Mouse (Mus musculus) MEL (cell line): Measurements from ENCODE around the gene Osbp2. TPM values are rescaled to one million over a fixed set of nuclear protein-coding genes. Genes with fewer than 3 reads are reported as not detected.

Source experiments
- DNase-seq: peaks from one replicate; pipeline ENCODE4 v3.0.0; 2011; ENCODE audit warnings: low read depth, low spot score
- H3K27ac ChIP-seq: 2 replicates; pipeline ENCODE4 v1.5.1; 2012; ENCODE audit warnings: low read depth, mild to moderate bottlenecking, control low read depth, low read length, moderate library complexity; ENCODE audit not compliant: control insufficient read depth
- H3K27me3 ChIP-seq, 2 experiments: fragments of 150-350 bp in 1 of 2; sonication (generic) in 1 of 2; 2 replicates each; pipeline ENCODE4 v1.6.1; 2012; ENCODE audit warnings: low read length in 2 of 2, mild to moderate bottlenecking in 2 of 2, improper control_type of control experiment in 1 of 2, moderate library complexity in 1 of 2; ENCODE audit not compliant: insufficient read depth in 2 of 2, control insufficient read depth in 1 of 2
- H3K36me3 ChIP-seq, 2 experiments: 2 replicates each; pipeline ENCODE4 v1.6.1; 2012 to 2014; ENCODE audit warnings: low read length in 2 of 2, improper control_type of control experiment in 1 of 2, inconsistent platforms in 1 of 2, mild to moderate bottlenecking in 1 of 2; ENCODE audit not compliant: insufficient read depth in 2 of 2, control insufficient read depth in 1 of 2
- H3K4me1 ChIP-seq, 2 experiments: fragments of 150-350 bp in 1 of 2; sonication (generic) in 1 of 2; 2 replicates each; pipeline ENCODE4 v1.6.1; 2012; ENCODE audit warnings: low read length in 2 of 2, improper control_type of control experiment in 1 of 2, mild to moderate bottlenecking in 1 of 2; ENCODE audit not compliant: insufficient read depth in 2 of 2, control insufficient read depth in 1 of 2
- H3K4me3 ChIP-seq, 2 experiments: fragments of 150-350 bp in 1 of 2; sonication (generic) in 1 of 2; 2 replicates each; pipeline ENCODE4 v1.5.1; 2012; ENCODE audit warnings: low read depth in 2 of 2, low read length in 2 of 2, mild to moderate bottlenecking in 2 of 2, moderate library complexity in 2 of 2, control low read depth in 1 of 2, improper control_type of control experiment in 1 of 2; ENCODE audit not compliant: control insufficient read depth in 1 of 2, insufficient read depth in 1 of 2
- H3K79me2 ChIP-seq: 2 replicates; pipeline ENCODE4 v1.6.1; 2012; ENCODE audit warnings: mild to moderate bottlenecking, low read length, moderate library complexity; ENCODE audit not compliant: control insufficient read depth, poor library complexity, insufficient read depth
- H3K9ac ChIP-seq: 2 replicates; pipeline ENCODE4 v1.6.1; 2012; ENCODE audit warnings: low read depth, mild to moderate bottlenecking, control low read depth, low read length, moderate library complexity; ENCODE audit not compliant: control insufficient read depth, poor library complexity, severe bottlenecking
- H3K9me3 ChIP-seq: fragments of 150-350 bp; sonication (generic); replicated peaks from 2 replicates; pipeline ENCODE4 v1.6.1; 2012; ENCODE audit warnings: mild to moderate bottlenecking, low read length, improper control_type of control experiment, moderate library complexity; ENCODE audit not compliant: insufficient read depth
- CHD2 ChIP-seq: IDR thresholded peaks from 2 replicates; pipeline ENCODE4 v1.6.1; 2011; ENCODE audit warnings: low read length, improper control_type of control experiment
- CTCF ChIP-seq, 3 experiments: IDR thresholded peaks in 2 of 3; conservative IDR thresholded peaks in 1 of 3; 2 replicates each; pipeline ENCODE4 v1.5.1; 2011 to 2012; ENCODE audit warnings: low read length in 3 of 3, low read depth in 2 of 3, mild to moderate bottlenecking in 2 of 3, improper control_type of control experiment in 1 of 3, inconsistent platforms in 1 of 3, mixed read lengths in 1 of 3, moderate library complexity in 1 of 3; ENCODE audit not compliant: control insufficient read depth in 1 of 3, insufficient read depth in 1 of 3, poor library complexity in 1 of 3, severe bottlenecking in 1 of 3
- ELF1 ChIP-seq: IDR thresholded peaks from 2 replicates; pipeline ENCODE4 v1.6.1; 2014; ENCODE audit warnings: low read depth, mild to moderate bottlenecking, inconsistent platforms, low read length, improper control_type of control experiment, moderate library complexity
- EP300 ChIP-seq, 2 experiments: IDR thresholded peaks; 2 replicates each; pipeline ENCODE4 v1.6.1; 2011; ENCODE audit warnings: improper control_type of control experiment in 2 of 2, low read length in 2 of 2, low read depth in 1 of 2, mild to moderate bottlenecking in 1 of 2
- GABPA ChIP-seq: IDR thresholded peaks from 2 replicates; pipeline ENCODE4 v1.6.1; 2012; ENCODE audit warnings: low read depth, mild to moderate bottlenecking, inconsistent platforms, low read length, improper control_type of control experiment, moderate library complexity
- GATA1 ChIP-seq: IDR thresholded peaks from 2 replicates; pipeline ENCODE4 v1.6.1; 2011; ENCODE audit warnings: low read depth, low read length, improper control_type of control experiment
- HCFC1 ChIP-seq: IDR thresholded peaks from 2 replicates; pipeline ENCODE4 v1.6.1; 2012; ENCODE audit warnings: low read depth, mild to moderate bottlenecking, inconsistent platforms, low read length, improper control_type of control experiment, moderate library complexity
- KAT2A ChIP-seq: conservative IDR thresholded peaks from 2 replicates; pipeline ENCODE4 v1.6.1; 2012; ENCODE audit warnings: low read depth, low read length, improper control_type of control experiment, inconsistent platforms
- MAFK ChIP-seq: IDR thresholded peaks from 2 replicates; pipeline ENCODE4 v1.6.1; 2011; ENCODE audit warnings: low read depth, mild to moderate bottlenecking, low read length, improper control_type of control experiment, borderline replicate concordance
- MAX ChIP-seq: IDR thresholded peaks from 2 replicates; pipeline ENCODE4 v1.6.1; 2011; ENCODE audit warnings: low read length, improper control_type of control experiment
- MXI1 ChIP-seq: IDR thresholded peaks from 2 replicates; pipeline ENCODE4 v1.6.1; 2011; ENCODE audit warnings: mild to moderate bottlenecking, low read depth, low read length, improper control_type of control experiment
- MYB ChIP-seq: IDR thresholded peaks from 2 replicates; pipeline ENCODE4 v1.6.1; 2011; ENCODE audit warnings: mild to moderate bottlenecking, low read depth, low read length, improper control_type of control experiment
- MYC ChIP-seq: IDR thresholded peaks from 2 replicates; pipeline ENCODE4 v1.6.1; 2011; ENCODE audit warnings: low read depth, mild to moderate bottlenecking, low read length, improper control_type of control experiment, moderate library complexity
- NRF1 ChIP-seq: IDR thresholded peaks from 2 replicates; pipeline ENCODE4 v1.6.1; 2014; ENCODE audit warnings: low read depth, mild to moderate bottlenecking, inconsistent platforms, low read length, improper control_type of control experiment, moderate library complexity; ENCODE audit not compliant: poor library complexity, insufficient read depth, severe bottlenecking
- POLR2A ChIP-seq, 2 experiments: IDR thresholded peaks; 2 replicates each; pipeline ENCODE4 v1.6.1; 2011 to 2012; ENCODE audit warnings: low read length in 2 of 2, mild to moderate bottlenecking in 2 of 2, control low read depth in 1 of 2, improper control_type of control experiment in 1 of 2, low read depth in 1 of 2, moderate library complexity in 1 of 2; ENCODE audit not compliant: control insufficient read depth in 1 of 2, insufficient read depth in 1 of 2, poor library complexity in 1 of 2
- POLR2AphosphoS5 ChIP-seq: IDR thresholded peaks from 2 replicates; pipeline ENCODE4 v1.6.1; 2012; ENCODE audit warnings: low read depth, borderline replicate concordance, mild to moderate bottlenecking, inconsistent platforms, low read length, moderate library complexity, mixed read lengths
- RAD21 ChIP-seq: IDR thresholded peaks from 2 replicates; pipeline ENCODE4 v1.6.1; 2011; ENCODE audit warnings: mild to moderate bottlenecking, low read depth, low read length, improper control_type of control experiment
- RCOR1 ChIP-seq: IDR thresholded peaks from 2 replicates; pipeline ENCODE4 v1.6.1; 2012; ENCODE audit warnings: low read depth, mild to moderate bottlenecking, inconsistent platforms, low read length, improper control_type of control experiment
- SIN3A ChIP-seq: IDR thresholded peaks from 2 replicates; pipeline ENCODE4 v1.6.1; 2012; ENCODE audit warnings: low read length, improper control_type of control experiment, inconsistent platforms
- TAL1 ChIP-seq: IDR thresholded peaks from 2 replicates; pipeline ENCODE4 v1.6.1; 2012; ENCODE audit warnings: mild to moderate bottlenecking, inconsistent platforms, low read length, moderate library complexity, mixed read lengths
- TBP ChIP-seq: IDR thresholded peaks from 2 replicates; pipeline ENCODE4 v1.8.0; 2011; ENCODE audit warnings: low read depth, low read length, improper control_type of control experiment
- TCF12 ChIP-seq: IDR thresholded peaks from 2 replicates; pipeline ENCODE4 v1.6.1; 2014; ENCODE audit warnings: low read depth, mild to moderate bottlenecking, inconsistent platforms, low read length, improper control_type of control experiment, moderate library complexity
- USF1 ChIP-seq: IDR thresholded peaks from 2 replicates; pipeline ENCODE4 v1.6.1; 2014; ENCODE audit warnings: low read depth, mild to moderate bottlenecking, inconsistent platforms, low read length, improper control_type of control experiment, moderate library complexity
- USF2 ChIP-seq, 2 experiments: IDR thresholded peaks; 2 replicates each; pipeline ENCODE4 v1.6.1; 2011 to 2012; ENCODE audit warnings: improper control_type of control experiment in 2 of 2, low read length in 2 of 2, borderline replicate concordance in 1 of 2, inconsistent platforms in 1 of 2, low read depth in 1 of 2, mild to moderate bottlenecking in 1 of 2; ENCODE audit not compliant: insufficient read depth in 1 of 2
- ZKSCAN1 ChIP-seq: IDR thresholded peaks from 2 replicates; pipeline ENCODE4 v1.6.1; 2012; ENCODE audit warnings: low read depth, mild to moderate bottlenecking, inconsistent platforms, low read length, improper control_type of control experiment, moderate library complexity
- ZMIZ1 ChIP-seq: IDR thresholded peaks from 2 replicates; pipeline ENCODE4 v1.6.1; 2012; ENCODE audit warnings: low read depth, mild to moderate bottlenecking, inconsistent platforms, low read length, improper control_type of control experiment, moderate library complexity
- ZNF384 ChIP-seq: IDR thresholded peaks from 2 replicates; pipeline ENCODE4 v1.6.1; 2012; ENCODE audit warnings: low read depth, mild to moderate bottlenecking, inconsistent platforms, low read length, improper control_type of control experiment
- polyA plus RNA-seq, 2 experiments: library from polyadenylated mRNA; stranded (reverse) in 1 of 2; unstranded in 1 of 2; fragments of >175 nt in 1 of 2; fragments of >200 nt in 1 of 2; gene quantifications; 2 replicates each; pipeline versions ENCODE4 v1.2.1 to v1.2.4; 2012; ENCODE audit warnings: low replicate concordance in 2 of 2, low read depth in 1 of 2; ENCODE audit not compliant: insufficient read length in 2 of 2, insufficient read depth in 1 of 2, missing spikeins in 1 of 2
- total RNA-seq: library from RNA; depleted of rRNA; stranded (reverse); fragments of 300-350 nt; gene quantifications from 2 replicates; pipeline ENCODE4 v1.2.3, GENCODE M21; 2012

Gene Osbp2
- total and polyA plus RNA-seq, 3 experiments: 0.04 TPM; not detected in 2

GRCm38 (mm10) chr11:3894406-3895281, 30.9 kb upstream of the Osbp2 start, which contains the start of the genes 4921536K21Rik and Dusp18:
Gene 4921536K21Rik, minus strand, starts transcription at chr11:3895098.
Gene Dusp18, plus strand, starts transcription at chr11:3895240.
- Histone ChIP-seq H3K27ac (peak within 1 kb of the TSS; percentile 45), H3K4me3 (peak within 1 kb of the TSS; percentile 45 to 66)

DNA sequence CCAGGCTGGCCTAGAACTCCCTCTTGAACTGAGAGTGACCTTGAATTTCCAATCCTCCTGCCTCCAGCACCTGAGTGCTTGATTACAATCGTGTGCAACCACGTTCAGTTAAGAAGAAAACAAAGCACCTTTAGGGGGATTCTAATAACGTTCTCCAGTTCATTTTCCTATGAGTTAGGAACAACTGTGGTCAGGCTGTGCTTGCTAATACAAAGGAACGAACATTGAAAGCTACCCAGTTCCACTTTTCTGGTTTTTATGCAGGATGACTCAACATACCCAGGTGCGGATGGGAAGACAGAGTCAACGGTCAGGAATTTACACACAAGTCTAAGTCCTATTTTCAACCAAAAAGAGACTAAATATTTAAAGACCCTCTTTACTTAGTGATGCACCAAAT, 30.3 kb upstream of the Osbp2 start:
- no peak for DNase-seq
- no peak overlapping the region for H3K9ac ChIP-seq
- H3K27ac ChIP-seq: no peak overlapping the region
- no peaks in the 10 kb centered on the region for H3K9me3 ChIP-seq
- no peak overlapping the region for H3K4me3 ChIP-seq
- no peaks in the 10 kb centered on the region for H3K79me2 ChIP-seq
- TF ChIP-seq NRF1 (no peak), TBP (no peak), GABPA (no peak), TCF12 (no peak), CHD2 (no peak), TAL1 (no peak), MXI1 (no peak), CTCF (IDR thresholded peaks at IDR 0.05 in 2 of 3, conservative IDR thresholded peaks at IDR 0.05 in 1 of 3; ENCODE audit: control insufficient read depth in 1 of 3, insufficient read depth in 1 of 3, low read depth in 2 of 3, low read length in 3 of 3, poor library complexity in 1 of 3, severe bottlenecking in 1 of 3) (no peak), MAFK (no peak), ZKSCAN1 (no peak), RAD21 (no peak), USF2 (IDR thresholded peaks at IDR 0.05; ENCODE audit: borderline replicate concordance in 1 of 2, insufficient read depth in 1 of 2, low read depth in 1 of 2, low read length in 2 of 2) (no peak), ZMIZ1 (no peak)
- H3K36me3 ChIP-seq: no peaks in the 10 kb centered on the region
- peaks cover 0 to 3% of the 10 kb centered on the region in 2 experiments; a peak in 1 of 4 replicates for H3K27me3 ChIP-seq
- H3K4me1 ChIP-seq: peaks cover 0 to 4% of the 10 kb centered on the region in 2 experiments; a peak in 2 of 4 replicates

More at GRCm38 (mm10) chr11:3894406-3895281, 30.9 kb upstream of the Osbp2 start, which contains the start of the genes 4921536K21Rik and Dusp18:
- no peaks in the 10 kb centered on the region for H3K36me3 ChIP-seq
- H3K27me3 ChIP-seq: peaks cover 0 to 3% of the 10 kb centered on the region in 2 experiments; a peak in 1 of 4 replicates
- H3K79me2 ChIP-seq: no peaks in the 10 kb centered on the region
- H3K9ac ChIP-seq: peak within 1 kb of the TSS; percentile 65
- TF ChIP-seq RCOR1 (no peak), TBP (0 out of 2 replicates have a peak, but pooled peaks have one; percentile 37), HCFC1 (peak; percentile 29; the same call in 1 of the 2 replicates), POLR2AphosphoS5 (no peak), USF2 (IDR thresholded peaks at IDR 0.05; ENCODE audit: borderline replicate concordance in 1 of 2, insufficient read depth in 1 of 2, low read depth in 1 of 2, low read length in 2 of 2) (no peak), POLR2A (IDR thresholded peaks at IDR 0.05; ENCODE audit: control insufficient read depth in 1 of 2, insufficient read depth in 1 of 2, low read depth in 1 of 2, low read length in 2 of 2, poor library complexity in 1 of 2) (peak; percentile 54 to 64; a peak in 2 of 4 replicates), MAX (peak; percentile 85), EP300 (IDR thresholded peaks at IDR 0.05; ENCODE audit: low read depth in 1 of 2, low read length in 2 of 2) (no peak), MYB (no peak), SIN3A (peak; percentile 99), KAT2A (no peak), MYC (peak; percentile 83), GABPA (no peak), ZNF384 (no peak), USF1 (peak; percentile 83), GATA1 (peak; percentile 78), MXI1 (peak; percentile 99), ELF1 (peak; percentile 72; the same call in 1 of the 2 replicates)
- DNase-seq: peak; percentile 95
- H3K4me1 ChIP-seq: peaks cover 0 to 4% of the 10 kb centered on the region in 2 experiments; a peak in 2 of 4 replicates
- H3K9me3 ChIP-seq: no peaks in the 10 kb centered on the region
